Mouse (Mus musculus) cerebellum, adult 8-10 months (tissue): Measurements from ENCODE around the gene Fcrls.

ENCODE experiments used
- DNase-seq: peaks from one replicate; pipeline ENCODE4 v3.0.0; 2022

Gene Fcrls

GRCm38 (mm10) chr3:87263436-87263835 is at the start of gene Fcrls:
Gene Fcrls, minus strand, starts transcription at chr3:87263738.
- DNase-seq, result no peak

- no peak for DNase-seq
Measured at GRCm38 (mm10) chr3:87309922-87310321, 46.4 kb upstream of the Fcrls start.

- DNase-seq, result no peak
Measured at GRCm38 (mm10) chr3:87299901-87300300, 36.4 kb upstream of the Fcrls start.

- DNase-seq, result no peak
Measured at GRCm38 (mm10) chr3:87274372-87274771, 10.8 kb upstream of the Fcrls start.

- no peak for DNase-seq
Measured at GRCm38 (mm10) chr3:87266581-87266980, 3.0 kb upstream of the Fcrls start.

- DNase-seq, result no peak
Measured at GRCm38 (mm10) chr3:87255239-87255638, 8.3 kb downstream of the Fcrls start.

GRCm38 (mm10) chr3:87249571-87249970 is 14.0 kb downstream of the Fcrls start:
- DNase-seq, result no peak

- no peak for DNase-seq
Measured at GRCm38 (mm10) chr3:87247292-87247691, 16.2 kb downstream of the Fcrls start.

GRCm38 (mm10) chr3:87243654-87244053 is 19.9 kb downstream of the Fcrls start:
- DNase-seq, result no peak

- no peak for DNase-seq
Measured at GRCm38 (mm10) chr3:87240909-87241308, 22.6 kb downstream of the Fcrls start.

GRCm38 (mm10) chr3:87223636-87224035 is 39.9 kb downstream of the Fcrls start:
- no peak for DNase-seq

GRCm38 (mm10) chr3:87222346-87222745 is 41.2 kb downstream of the Fcrls start:
- DNase-seq, result no peak

- DNase-seq, result no peak
Measured at GRCm38 (mm10) chr3:87215176-87215575, 48.4 kb downstream of the Fcrls start.

- no peak for DNase-seq
Measured at GRCm38 (mm10) chr3:87214221-87214864, 49.2 kb downstream of the Fcrls start.

GRCm38 (mm10) chr3:87206336-87207075 is 57.0 kb downstream of the Fcrls start:
- no peak for DNase-seq
